Mouse (Mus musculus) liver, postnatal 0 days (tissue): ENCODE results near the gene D430042O09Rik.
A peak's percentile ranks its signal among the peaks of the same experiment; 100 is the strongest.

ENCODE experiments used
- CTCF ChIP-seq: sonication (generic); IDR thresholded peaks from 2 replicates; pipeline ENCODE4 v1.5.1; 2016; ENCODE audit warnings: antibody characterized with exemption, low read depth
- EP300 ChIP-seq: IDR thresholded peaks from 2 replicates; pipeline ENCODE4 v1.6.1; 2016; ENCODE audit warnings: antibody characterized with exemption, low read depth, mild to moderate bottlenecking

GRCm38 (mm10) chr7:125783206-125783605, 75.5 kb downstream of the D430042O09Rik start:
- peak; percentile 48 for TF ChIP-seq CTCF
- TF ChIP-seq EP300, result no peak
